Mouse (Mus musculus) heart, embryonic 16.5 days (tissue): Measurements from ENCODE around the gene Fubp1. TPM values are rescaled to one million over a fixed set of nuclear protein-coding genes. Genes with fewer than 3 reads are reported as not detected.
A peak's percentile ranks its signal among the peaks of the same experiment; 100 is the strongest.

Source experiments
- ATAC-seq: fragments of 200-750 bp; cut with Nextera tagmentation; replicated peaks from 2 replicates; pipeline ENCODE4 v1.8.0; 2017; ENCODE audit warnings: moderate number of reproducible peaks; ENCODE audit not compliant: insufficient read depth, low FRiP score; ENCODE audit errors: extremely low read depth
- H3K27ac ChIP-seq: fragments of 300-500 bp; sonication (generic); 2 replicates; pipeline ENCODE4 v1.5.1; 2014; ENCODE audit warnings: mild to moderate bottlenecking, low read length, control low read depth, moderate library complexity
- H3K27me3 ChIP-seq: fragments of 300-500 bp; sonication (generic); 2 replicates; pipeline ENCODE4 v1.6.1; 2014; ENCODE audit warnings: low read length, mixed read lengths; ENCODE audit not compliant: control insufficient read depth, insufficient read depth
- H3K36me3 ChIP-seq: fragments of 300-500 bp; sonication (generic); 2 replicates; pipeline ENCODE4 v1.6.1; 2014; ENCODE audit not compliant: control insufficient read depth, insufficient read depth
- H3K4me1 ChIP-seq: fragments of 300-500 bp; sonication (generic); 2 replicates; pipeline ENCODE4 v1.6.1; 2014; ENCODE audit warnings: low read length, mixed read lengths; ENCODE audit not compliant: control insufficient read depth, insufficient read depth
- H3K4me2 ChIP-seq: fragments of 300-500 bp; sonication (generic); 2 replicates; pipeline ENCODE4 v1.6.1; 2014; ENCODE audit warnings: low read depth, mild to moderate bottlenecking, control low read depth, low read length
- H3K4me3 ChIP-seq: fragments of 300-500 bp; sonication (generic); 2 replicates; pipeline ENCODE4 v1.5.1; 2014; ENCODE audit warnings: mild to moderate bottlenecking, control low read depth, low read length
- H3K9ac ChIP-seq: fragments of 300-500 bp; sonication (generic); 2 replicates; pipeline ENCODE4 v1.6.1; 2014; ENCODE audit warnings: low read length, control low read depth
- H3K9me3 ChIP-seq: fragments of 300-500 bp; sonication (generic); replicated peaks from 2 replicates; pipeline ENCODE4 v1.6.1; 2016; ENCODE audit warnings: low read length; ENCODE audit not compliant: control insufficient read depth
- WGBS: fragments of 180-500 bp; shearing (Covaris S2); extraction: QIAGEN DNeasy Blood & Tissue Kit; methylation state at CpG from one replicate; pipeline ENCODE4 v1.1.7; 2014; 5-methylcytosine and 5-hydroxymethylcytosine counted together
- polyA plus RNA-seq: library from polyadenylated mRNA; unstranded; fragments of >200 nt; fragmentation: Nextera tagmentation; extraction: Ambion mirVana; gene quantifications from 2 replicates; pipeline ENCODE4 v1.2.1, GENCODE M21; 2015

Fubp1 gene
- polyA plus RNA-seq, 1 experiment from 2014 or later: 124 TPM

DNA sequence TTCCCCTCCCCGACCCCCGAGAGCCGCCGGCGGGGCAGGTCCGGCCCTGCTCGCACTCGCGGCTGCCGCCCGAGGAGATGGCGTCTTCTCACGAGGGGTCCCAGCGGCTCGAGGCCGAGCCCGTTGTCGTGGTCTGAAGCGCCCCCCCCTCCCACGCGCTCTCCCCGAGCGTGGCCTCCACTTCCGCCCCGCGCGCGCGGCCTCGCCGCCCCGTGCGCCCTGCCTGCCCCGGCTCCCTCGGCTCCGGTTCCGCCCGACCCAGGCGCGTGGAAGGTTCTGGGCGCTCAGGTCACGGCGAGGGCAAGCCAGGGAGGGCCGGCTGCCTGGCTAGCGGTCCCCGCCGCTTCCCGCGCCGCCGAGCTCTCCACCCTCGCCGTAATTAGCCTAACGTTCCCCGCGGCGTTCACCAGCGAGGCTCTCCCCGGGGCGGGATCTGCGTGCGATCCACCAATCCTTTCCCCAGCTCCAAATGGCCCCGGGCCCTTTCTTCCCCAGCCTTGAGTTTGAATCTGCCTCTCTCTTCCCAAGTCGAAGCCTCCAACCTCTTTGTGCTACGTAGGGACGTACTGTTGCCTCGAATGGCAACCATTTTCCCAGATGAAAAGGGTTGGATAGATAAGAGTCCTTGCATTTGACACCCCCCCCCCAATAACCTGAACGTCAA, 638 bp downstream of the Fubp1 start:
- Histone ChIP-seq H3K4me1 (peaks cover 25% of the 10 kb centered on the region), H3K9me3 (no peaks in the 10 kb centered on the region), H3K4me2 (peak overlapping the region; percentile 86), H3K27me3 (no peaks in the 10 kb centered on the region), H3K9ac (peak overlapping the region; percentile 98), H3K27ac (peak overlapping the region; percentile 96), H3K4me3 (peak overlapping the region; percentile 74), H3K36me3 (no peaks in the 10 kb centered on the region; the same call in none of the 2 replicates)
- WGBS: under 1% methylated on average over 67 of the region's 68 CpGs
- ATAC-seq: peak; percentile 59

DNA sequence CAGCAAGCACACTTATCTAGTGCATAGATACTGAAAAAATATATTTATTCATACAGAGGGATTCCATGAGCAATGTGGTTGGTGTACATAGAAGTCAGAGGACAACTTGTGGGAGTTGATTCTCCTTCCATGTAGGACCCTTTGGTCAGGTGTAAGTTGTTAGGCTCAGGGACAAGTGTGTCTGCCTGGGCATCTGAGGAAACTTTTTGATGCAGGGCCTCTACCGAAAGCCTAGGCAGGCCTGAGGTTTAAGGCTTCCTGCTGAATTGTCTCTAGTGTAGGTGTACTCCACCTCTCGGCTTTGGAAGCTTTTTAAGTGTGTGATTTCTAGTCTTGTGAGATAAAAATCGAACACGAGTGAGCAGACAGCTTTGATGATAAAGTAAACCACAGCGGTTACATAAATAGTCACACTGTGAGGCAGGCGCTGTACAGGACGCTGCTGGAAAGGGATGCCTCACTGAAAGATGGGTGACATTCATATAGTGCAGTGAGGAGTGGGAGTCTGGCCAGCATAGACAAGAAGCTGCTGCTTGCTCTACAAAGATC, 1.6 kb downstream of the Fubp1 start:
- 2% methylated on average over 7 of the region's 7 CpGs for WGBS
- peaks cover 25% of the 10 kb centered on the region for H3K4me1 ChIP-seq
- H3K27me3 ChIP-seq: no peaks in the 10 kb centered on the region
- H3K36me3 ChIP-seq: peaks cover 4% of the 10 kb centered on the region
- peak overlapping the region; percentile 96; the same call in 1 of the 2 replicates for H3K27ac ChIP-seq
- H3K4me2 ChIP-seq: peak overlapping the region; percentile 86
- peak overlapping the region; percentile 98 for H3K9ac ChIP-seq
- H3K4me3 ChIP-seq: peak overlapping the region; percentile 74
- H3K9me3 ChIP-seq: no peaks in the 10 kb centered on the region
- ATAC-seq: no peak

- H3K36me3 ChIP-seq: peaks cover 15% of the 10 kb centered on the region
- ATAC-seq: no peak
- no peak overlapping the region for H3K27ac ChIP-seq
- peaks cover 23% of the 10 kb centered on the region for H3K4me1 ChIP-seq
- no peak overlapping the region for H3K9ac ChIP-seq
- 22% methylated on average over 3 of the region's 3 CpGs for WGBS
- H3K4me3 ChIP-seq: no peak overlapping the region; the same call in 1 of the 2 replicates
- H3K27me3 ChIP-seq: no peaks in the 10 kb centered on the region
- H3K9me3 ChIP-seq: no peaks in the 10 kb centered on the region
- peak overlapping the region; percentile 86 for H3K4me2 ChIP-seq
Observed at GRCm38 (mm10) chr3:152213416-152213815, 3.2 kb downstream of the Fubp1 start.

GRCm38 (mm10) chr3:152224918-152225317, 14.7 kb downstream of the Fubp1 start:
- H3K9me3 ChIP-seq: 0 out of 2 replicates have a peak, but pooled peaks cover 4% of the 10 kb centered on the region
- no peak overlapping the region for H3K27ac ChIP-seq
- no peak overlapping the region for H3K9ac ChIP-seq
- no peak overlapping the region for H3K4me2 ChIP-seq
- H3K4me1 ChIP-seq: no peaks in the 10 kb centered on the region
- no peak overlapping the region for H3K4me3 ChIP-seq
- ATAC-seq: no peak
- H3K36me3 ChIP-seq: peaks cover 72% of the 10 kb centered on the region
- no peaks in the 10 kb centered on the region for H3K27me3 ChIP-seq

DNA sequence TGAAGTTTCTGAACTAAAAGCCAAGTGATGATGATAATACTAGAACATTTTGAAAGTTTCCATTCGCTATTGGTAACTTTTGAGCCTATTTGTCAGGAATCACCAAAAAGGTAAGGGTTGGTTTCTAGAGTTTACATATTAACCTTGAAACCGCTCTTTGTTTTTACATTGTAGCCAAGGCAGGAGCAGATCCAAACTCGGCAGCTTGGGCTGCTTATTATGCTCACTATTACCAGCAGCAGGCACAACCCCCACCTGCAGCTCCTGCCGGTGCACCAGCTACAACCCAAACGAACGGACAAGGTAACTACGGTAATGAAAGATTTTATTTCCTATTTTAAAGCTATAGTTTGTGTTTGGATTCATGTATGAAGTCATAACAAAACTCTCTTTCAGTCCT, 15.7 kb downstream of the Fubp1 start:
- Histone ChIP-seq H3K9ac (no peak overlapping the region), H3K4me3 (no peak overlapping the region), H3K27ac (no peak overlapping the region), H3K4me2 (no peak overlapping the region), H3K4me1 (no peaks in the 10 kb centered on the region), H3K9me3 (0 out of 2 replicates have a peak, but pooled peaks cover 4% of the 10 kb centered on the region), H3K36me3 (peaks cover 66% of the 10 kb centered on the region), H3K27me3 (no peaks in the 10 kb centered on the region)
- no peak for ATAC-seq
- WGBS: 87% methylated on average over 7 of the region's 7 CpGs

- 0 out of 2 replicates have a peak, but pooled peaks cover 4% of the 10 kb centered on the region for H3K9me3 ChIP-seq
- no peaks in the 10 kb centered on the region for H3K27me3 ChIP-seq
- no peak for ATAC-seq
- 92% methylated on average over 7 of the region's 7 CpGs for WGBS
- no peaks in the 10 kb centered on the region for H3K4me1 ChIP-seq
- H3K9ac ChIP-seq: no peak overlapping the region
- no peak overlapping the region for H3K4me3 ChIP-seq
- H3K4me2 ChIP-seq: no peak overlapping the region
- H3K36me3 ChIP-seq: peaks cover 53% of the 10 kb centered on the region
- H3K27ac ChIP-seq: no peak overlapping the region
Observed at GRCm38 (mm10) chr3:152228843-152229242, 18.6 kb downstream of the Fubp1 start.

GRCm38 (mm10) chr3:152229271-152229670, 19.0 kb downstream of the Fubp1 start:
- no peaks in the 10 kb centered on the region for H3K27me3 ChIP-seq
- 0 out of 2 replicates have a peak, but pooled peaks cover 4% of the 10 kb centered on the region for H3K9me3 ChIP-seq
- H3K4me3 ChIP-seq: no peak overlapping the region
- H3K9ac ChIP-seq: no peak overlapping the region
- ATAC-seq: no peak
- H3K4me2 ChIP-seq: no peak overlapping the region
- peaks cover 49% of the 10 kb centered on the region for H3K36me3 ChIP-seq
- H3K4me1 ChIP-seq: no peaks in the 10 kb centered on the region
- WGBS: 91% methylated on average over 5 of the region's 5 CpGs
- no peak overlapping the region for H3K27ac ChIP-seq

DNA sequence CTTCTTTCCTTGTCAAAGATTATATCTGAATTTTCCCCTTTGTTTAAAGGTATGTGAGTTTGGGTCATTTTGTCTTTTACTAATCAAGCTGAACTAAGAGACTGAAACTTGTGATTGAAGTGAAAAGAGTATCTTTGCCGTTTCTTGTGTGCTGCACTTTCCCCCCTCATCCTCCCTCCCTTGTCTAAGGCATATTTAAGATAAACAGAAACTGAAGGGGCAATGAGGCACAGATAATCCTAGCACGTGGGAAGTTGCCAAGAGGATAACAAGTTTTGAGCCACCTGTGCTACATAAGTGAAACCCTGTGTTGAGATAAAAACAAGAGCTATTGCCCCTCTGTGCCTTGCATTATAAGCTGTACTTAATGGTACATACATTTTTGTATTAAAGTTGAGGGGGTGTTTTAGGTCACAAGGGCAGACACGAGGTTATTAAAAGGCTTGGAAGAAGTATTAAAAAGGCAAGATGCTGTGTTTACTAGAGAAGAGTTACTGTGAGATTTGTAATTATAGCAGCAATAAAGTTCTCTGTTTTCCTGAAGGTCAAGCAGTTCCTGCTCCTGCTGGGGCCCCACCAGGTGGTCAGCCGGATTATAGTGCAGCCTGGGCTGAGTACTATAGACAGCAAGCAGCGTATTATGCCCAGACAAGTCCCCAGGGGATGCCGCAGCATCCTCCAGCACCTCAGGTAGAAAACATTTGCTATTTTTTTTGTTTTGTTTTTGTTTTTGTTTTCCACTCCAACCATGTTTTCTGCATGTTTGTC, 21.3 kb downstream of the Fubp1 start:
- no peak for ATAC-seq
- peaks cover 35% of the 10 kb centered on the region for H3K36me3 ChIP-seq
- H3K4me1 ChIP-seq: no peaks in the 10 kb centered on the region
- H3K4me3 ChIP-seq: no peak overlapping the region
- no peaks in the 10 kb centered on the region for H3K9me3 ChIP-seq
- H3K9ac ChIP-seq: no peak overlapping the region
- H3K27me3 ChIP-seq: no peaks in the 10 kb centered on the region
- WGBS: 50% methylated on average over 6 of the region's 6 CpGs
- H3K4me2 ChIP-seq: no peak overlapping the region
- peak overlapping the region; percentile 6 for H3K27ac ChIP-seq

GRCm38 (mm10) chr3:152235238-152235637, 25.0 kb downstream of the Fubp1 start:
- H3K9ac ChIP-seq: no peak overlapping the region
- peaks cover 32% of the 10 kb centered on the region for H3K36me3 ChIP-seq
- no peaks in the 10 kb centered on the region for H3K9me3 ChIP-seq
- no peak overlapping the region for H3K27ac ChIP-seq
- H3K4me1 ChIP-seq: no peaks in the 10 kb centered on the region
- no peak overlapping the region for H3K4me3 ChIP-seq
- H3K27me3 ChIP-seq: no peaks in the 10 kb centered on the region
- ATAC-seq: no peak
- 79% methylated on average over 1 of the region's 1 CpGs for WGBS
- no peak overlapping the region for H3K4me2 ChIP-seq
